Mouse (Mus musculus): Measurements from ENCODE around the gene Siglecf.
"Not testable (repeated sequence)": the region's sequence is repeated elsewhere in the genome, so short reads cannot be mapped to it uniquely, and the experiment has no call there.

Siglecf gene

GRCm38 (mm10) chr7:43351154-43351553 lies at the start of gene Siglecf:
Gene Siglecf, plus strand, starts transcription at chr7:43351341.
- DNase-seq (ENCODE audit: low spot score in 2 of 2): no peak

- no peak for DNase-seq (ENCODE audit: low spot score in 2 of 2)
Observed at GRCm38 (mm10) chr7:43305235-43305634, 45.9 kb upstream of the Siglecf start.

- no peak for DNase-seq (ENCODE audit: low spot score in 2 of 2)
Observed at GRCm38 (mm10) chr7:43309069-43309468, 42.1 kb upstream of the Siglecf start.

- no peak for DNase-seq (ENCODE audit: low spot score in 2 of 2)
Observed at GRCm38 (mm10) chr7:43311632-43312031, 39.5 kb upstream of the Siglecf start.

- DNase-seq (ENCODE audit: low spot score in 2 of 2): no peak
Observed at GRCm38 (mm10) chr7:43312386-43313012, 38.6 kb upstream of the Siglecf start.

- DNase-seq (ENCODE audit: low spot score in 2 of 2): peak; percentile 76 to 85
Observed at GRCm38 (mm10) chr7:43313013-43313428, 38.1 kb upstream of the Siglecf start, which contains the start of gene Zfp715. Gene Zfp715, minus strand, starts transcription at chr7:43313294.

- no peak for DNase-seq (ENCODE audit: low spot score in 2 of 2)
Observed at GRCm38 (mm10) chr7:43326223-43326780, 24.8 kb upstream of the Siglecf start.

- DNase-seq (ENCODE audit: low spot score in 2 of 2): no peak
Observed at GRCm38 (mm10) chr7:43328101-43328500, 23.0 kb upstream of the Siglecf start.

- DNase-seq (ENCODE audit: low spot score in 2 of 2): no peak
Observed at GRCm38 (mm10) chr7:43333203-43333602, 17.9 kb upstream of the Siglecf start.

- no peak for DNase-seq (ENCODE audit: low spot score in 2 of 2)
Observed at GRCm38 (mm10) chr7:43333899-43334298, 17.2 kb upstream of the Siglecf start.

- DNase-seq (ENCODE audit: low spot score in 2 of 2): no peak
Observed at GRCm38 (mm10) chr7:43340771-43341170, 10.4 kb upstream of the Siglecf start.

- no peak for DNase-seq (ENCODE audit: low spot score in 2 of 2)
Observed at GRCm38 (mm10) chr7:43343191-43343590, 8.0 kb upstream of the Siglecf start.

- no peak for DNase-seq (ENCODE audit: low spot score in 2 of 2)
Observed at GRCm38 (mm10) chr7:43344020-43344419, 7.1 kb upstream of the Siglecf start.

GRCm38 (mm10) chr7:43344491-43344890 lies 6.7 kb upstream of the Siglecf start:
- DNase-seq (ENCODE audit: low spot score in 2 of 2): no peak

GRCm38 (mm10) chr7:43346148-43346547 lies 5.0 kb upstream of the Siglecf start:
- no peak for DNase-seq (ENCODE audit: low spot score in 2 of 2)

- no peak for DNase-seq (ENCODE audit: low spot score in 2 of 2)
Observed at GRCm38 (mm10) chr7:43346571-43346970, 4.6 kb upstream of the Siglecf start.

GRCm38 (mm10) chr7:43349623-43350022 lies 1.5 kb upstream of the Siglecf start:
- not testable (repeated sequence) for DNase-seq (ENCODE audit: low spot score in 2 of 2)

GRCm38 (mm10) chr7:43353118-43353517 lies 2.0 kb downstream of the Siglecf start:
- no peak for DNase-seq (ENCODE audit: low spot score in 2 of 2)

GRCm38 (mm10) chr7:43353758-43354157 lies 2.6 kb downstream of the Siglecf start:
- DNase-seq (ENCODE audit: low spot score in 2 of 2): no peak

- DNase-seq (ENCODE audit: low spot score in 2 of 2): no peak
Observed at GRCm38 (mm10) chr7:43354893-43355835, 4.0 kb downstream of the Siglecf start.

- DNase-seq (ENCODE audit: low spot score in 2 of 2): no peak
Observed at GRCm38 (mm10) chr7:43358556-43358955, 7.4 kb downstream of the Siglecf start.

GRCm38 (mm10) chr7:43361442-43361841 lies 10.3 kb downstream of the Siglecf start:
- no peak for DNase-seq (ENCODE audit: low spot score in 2 of 2)

All from frontal cortex, postnatal 25 days (tissue).